Mouse (Mus musculus): ENCODE data around the gene Adgrl2.

- TF ChIP-seq CTCF (IDR thresholded peaks at IDR 0.05; ENCODE audit: low read depth) (no peak), EP300 (IDR thresholded peaks at IDR 0.05; ENCODE audit: low read depth) (no peak)
Observed at GRCm38 (mm10) chr3:148949796-148950195, 40.6 kb downstream of the Adgrl2 start.
